Mouse (Mus musculus) cortical plate, adult 2 months (tissue): Measurements from ENCODE around the gene Ubac1. TPM values are rescaled to one million over a fixed set of nuclear protein-coding genes. Genes with fewer than 3 reads are reported as not detected.
A peak's percentile ranks its signal among the peaks of the same experiment; 100 is the strongest.

Experiments
- H3K27ac ChIP-seq: fragments of 200-500 bp; 2 replicates; pipeline ENCODE4 v1.5.1; 2012; ENCODE audit warnings: low read length, control low read depth, inconsistent platforms; ENCODE audit not compliant: insufficient read depth
- H3K4me1 ChIP-seq: fragments of 200-500 bp; 2 replicates; pipeline ENCODE4 v1.6.1; 2011; ENCODE audit warnings: low read length; ENCODE audit not compliant: control insufficient read depth, insufficient read depth
- H3K4me3 ChIP-seq: fragments of 200-500 bp; 2 replicates; pipeline ENCODE4 v1.5.1; 2011; ENCODE audit warnings: mild to moderate bottlenecking, low read length, control low read depth; ENCODE audit not compliant: insufficient read depth
- CTCF ChIP-seq: fragments of 200-500 bp; IDR thresholded peaks from 2 replicates; pipeline ENCODE4 v1.5.1; 2011; ENCODE audit warnings: mild to moderate bottlenecking, control low read depth, low read length; ENCODE audit not compliant: insufficient read depth; ENCODE audit errors: extremely low read depth
- POLR2A ChIP-seq: fragments of 200-500 bp; IDR thresholded peaks from 2 replicates; pipeline ENCODE4 v1.6.1; 2011; ENCODE audit warnings: mild to moderate bottlenecking, low read length, control low read depth; ENCODE audit not compliant: insufficient read depth; ENCODE audit errors: extremely low read depth
- polyA plus RNA-seq: library from polyadenylated mRNA; depleted of rRNA; stranded (reverse); fragments of >200 nt; gene quantifications from 2 replicates; pipeline ENCODE4 v1.2.3, GENCODE M21; 2012

The Ubac1 gene
- polyA plus RNA-seq, 1 experiment = 76.6 TPM

GRCm38 (mm10) chr2:26055046-26055746 lies 33.6 kb upstream of the Ubac1 start:
- no peak overlapping the region for H3K4me3 ChIP-seq
- no peak for TF ChIP-seq POLR2A
- peak; percentile 92 for TF ChIP-seq CTCF
- H3K4me1 ChIP-seq = no peaks in the 10 kb centered on the region
- H3K27ac ChIP-seq = no peak overlapping the region

GRCm38 (mm10) chr2:26052806-26053205 lies 31.3 kb upstream of the Ubac1 start:
- Histone ChIP-seq H3K4me3 (no peak overlapping the region), H3K27ac (no peak overlapping the region), H3K4me1 (no peaks in the 10 kb centered on the region)
- no peak for TF ChIP-seq CTCF

GRCm38 (mm10) chr2:26048816-26049215 lies 27.3 kb upstream of the Ubac1 start:
- Histone ChIP-seq H3K4me1 (no peaks in the 10 kb centered on the region), H3K4me3 (no peak overlapping the region), H3K27ac (no peak overlapping the region)
- TF ChIP-seq CTCF (no peak), POLR2A (no peak)

- Histone ChIP-seq H3K27ac (no peak overlapping the region), H3K4me3 (no peak overlapping the region), H3K4me1 (no peaks in the 10 kb centered on the region)
- no peak for TF ChIP-seq POLR2A
- no peak for TF ChIP-seq CTCF
These were observed 22.7 kb upstream of the Ubac1 start for GRCm38 (mm10) chr2:26044216-26044615.

GRCm38 (mm10) chr2:26042603-26043002 lies 21.1 kb upstream of the Ubac1 start:
- Histone ChIP-seq H3K4me1 (no peaks in the 10 kb centered on the region), H3K27ac (no peak overlapping the region), H3K4me3 (no peak overlapping the region)
- TF ChIP-seq POLR2A (no peak), CTCF (no peak)

- H3K4me3 ChIP-seq = no peak overlapping the region
- TF ChIP-seq CTCF = no peak
- TF ChIP-seq POLR2A = no peak
- no peak overlapping the region for H3K27ac ChIP-seq
- H3K4me1 ChIP-seq = no peaks in the 10 kb centered on the region
These were observed 19.7 kb upstream of the Ubac1 start for GRCm38 (mm10) chr2:26041163-26041810.

GRCm38 (mm10) chr2:26039951-26040350 lies 18.4 kb upstream of the Ubac1 start:
- no peak overlapping the region for H3K4me3 ChIP-seq
- no peaks in the 10 kb centered on the region for H3K4me1 ChIP-seq
- no peak overlapping the region for H3K27ac ChIP-seq
- TF ChIP-seq CTCF (no peak), POLR2A (no peak)

- H3K27ac ChIP-seq = no peak overlapping the region
- H3K4me3 ChIP-seq = no peak overlapping the region
- H3K4me1 ChIP-seq = no peaks in the 10 kb centered on the region
- no peak for TF ChIP-seq POLR2A
- no peak for TF ChIP-seq CTCF
These were observed 15.8 kb upstream of the Ubac1 start for GRCm38 (mm10) chr2:26037386-26037785.

- no peak for TF ChIP-seq CTCF
- Histone ChIP-seq H3K4me1 (no peaks in the 10 kb centered on the region), H3K4me3 (no peak overlapping the region), H3K27ac (no peak overlapping the region)
These were observed 12.9 kb upstream of the Ubac1 start for GRCm38 (mm10) chr2:26034344-26035050.

GRCm38 (mm10) chr2:26030288-26030687 lies 8.7 kb upstream of the Ubac1 start:
- Histone ChIP-seq H3K27ac (no peak overlapping the region), H3K4me3 (no peak overlapping the region), H3K4me1 (no peaks in the 10 kb centered on the region)
- TF ChIP-seq POLR2A = no peak
- 0 out of 2 replicates have a peak, but pooled peaks have one; percentile 10 for TF ChIP-seq CTCF
